Mouse (Mus musculus) limb, embryonic 11.5 days (tissue): ENCODE results near the gene Cacnb4. TPM values are rescaled to one million over a fixed set of nuclear protein-coding genes. Genes with fewer than 3 reads are reported as not detected.

Source experiments
- ATAC-seq: fragments of 200-750 bp; cut with Nextera tagmentation; 2 replicates; pipeline ENCODE4 v1.8.0; 2017; ENCODE audit warnings: low read depth; ENCODE audit not compliant: insufficient number of reproducible peaks, low FRiP score, low TSS enrichment
- DNase-seq: peaks from one replicate; pipeline ENCODE4 v3.0.0-alpha.2; 2015; ENCODE audit warnings: low spot score
- H3K27ac ChIP-seq: fragments of 300-500 bp; sonication (generic); replicated peaks from 2 replicates; pipeline ENCODE4 v1.5.1; 2014; ENCODE audit warnings: low read depth, mild to moderate bottlenecking, low read length
- H3K27me3 ChIP-seq: fragments of 300-500 bp; sonication (generic); 2 replicates; pipeline ENCODE4 v1.6.1; 2014; ENCODE audit warnings: mild to moderate bottlenecking, low read length, mixed read lengths; ENCODE audit not compliant: control insufficient read depth, insufficient read depth
- H3K36me3 ChIP-seq: fragments of 300-500 bp; sonication (generic); 2 replicates; pipeline ENCODE4 v1.6.1; 2014; ENCODE audit warnings: mild to moderate bottlenecking, low read length, moderate library complexity, mixed read lengths; ENCODE audit not compliant: control insufficient read depth, insufficient read depth
- H3K4me1 ChIP-seq: fragments of 300-500 bp; sonication (generic); 2 replicates; pipeline ENCODE4 v1.6.1; 2014; ENCODE audit warnings: low read length, mixed read lengths; ENCODE audit not compliant: control insufficient read depth, insufficient read depth
- H3K4me2 ChIP-seq: fragments of 300-500 bp; sonication (generic); 2 replicates; pipeline ENCODE4 v1.6.1; 2014; ENCODE audit warnings: low read depth, mild to moderate bottlenecking, moderate library complexity; ENCODE audit not compliant: severe bottlenecking
- H3K4me3 ChIP-seq: fragments of 300-500 bp; sonication (generic); 2 replicates; pipeline ENCODE4 v1.5.1; 2014; ENCODE audit warnings: low read depth, low read length
- H3K9ac ChIP-seq: fragments of 300-500 bp; sonication (generic); 2 replicates; pipeline ENCODE4 v1.6.1; 2014; ENCODE audit warnings: mild to moderate bottlenecking, low read length
- H3K9me3 ChIP-seq: fragments of 300-500 bp; sonication (generic); 2 replicates; pipeline ENCODE4 v1.6.1; 2016; ENCODE audit warnings: low read length; ENCODE audit not compliant: control insufficient read depth
- WGBS: fragments of 180-500 bp; shearing (Covaris S2); extraction: QIAGEN DNeasy Blood & Tissue Kit; methylation state at CpG from one replicate; pipeline ENCODE4 v1.1.7; 2014; 5-methylcytosine and 5-hydroxymethylcytosine counted together
- polyA plus RNA-seq: library from polyadenylated mRNA; unstranded; fragments of >200 nt; fragmentation: Nextera tagmentation; extraction: Ambion mirVana; gene quantifications from 2 replicates; pipeline ENCODE4 v1.2.1, GENCODE M21; 2014

The Cacnb4 gene
- polyA plus RNA-seq, 1 experiment from 2014 or later: 0.52 TPM

GRCm38 (mm10) chr2:52455606-52456479 is 220.8 kb downstream of the Cacnb4 start:
- Histone ChIP-seq H3K9me3 (no peaks in the 10 kb centered on the region), H3K27ac (no peak overlapping the region), H3K36me3 (no peaks in the 10 kb centered on the region), H3K4me1 (no peaks in the 10 kb centered on the region), H3K9ac (no peak overlapping the region), H3K4me2 (no peak overlapping the region), H3K27me3 (no peaks in the 10 kb centered on the region), H3K4me3 (no peak overlapping the region)
- DNase-seq: no peak
- no peak for ATAC-seq
- 72% methylated on average over 7 of the region's 7 CpGs for WGBS

GRCm38 (mm10) chr2:52449818-52450217 is 226.8 kb downstream of the Cacnb4 start:
- no peaks in the 10 kb centered on the region for H3K27me3 ChIP-seq
- H3K36me3 ChIP-seq: no peaks in the 10 kb centered on the region
- no peak for ATAC-seq
- no peaks in the 10 kb centered on the region for H3K4me1 ChIP-seq
- no peak overlapping the region for H3K27ac ChIP-seq
- WGBS: 83% methylated on average over 8 of the region's 8 CpGs
- H3K4me2 ChIP-seq: no peak overlapping the region
- no peak overlapping the region for H3K4me3 ChIP-seq
- H3K9me3 ChIP-seq: no peaks in the 10 kb centered on the region
- no peak overlapping the region for H3K9ac ChIP-seq
- DNase-seq: no peak

- Histone ChIP-seq H3K27me3 (no peaks in the 10 kb centered on the region), H3K27ac (no peak overlapping the region), H3K9ac (no peak overlapping the region), H3K9me3 (no peaks in the 10 kb centered on the region), H3K4me3 (no peak overlapping the region), H3K4me2 (no peak overlapping the region), H3K4me1 (no peaks in the 10 kb centered on the region), H3K36me3 (no peaks in the 10 kb centered on the region)
- ATAC-seq: no peak
- no peak for DNase-seq
- 87% methylated on average over 1 of the region's 1 CpGs for WGBS
These were observed 227.7 kb downstream of the Cacnb4 start for GRCm38 (mm10) chr2:52448916-52449315.

- DNase-seq: no peak
- WGBS: 69% methylated on average over 5 of the region's 5 CpGs
These were observed 230.0 kb downstream of the Cacnb4 start for GRCm38 (mm10) chr2:52446648-52447047.

GRCm38 (mm10) chr2:52442125-52442524 is 234.5 kb downstream of the Cacnb4 start:
- Histone ChIP-seq H3K4me3 (no peak overlapping the region), H3K9ac (no peak overlapping the region), H3K9me3 (no peaks in the 10 kb centered on the region), H3K27ac (no peak overlapping the region), H3K4me2 (no peak overlapping the region), H3K36me3 (no peaks in the 10 kb centered on the region), H3K27me3 (no peaks in the 10 kb centered on the region), H3K4me1 (no peaks in the 10 kb centered on the region)
- ATAC-seq: no peak
- 45% methylated on average over 5 of the region's 5 CpGs for WGBS
- DNase-seq: no peak

More at GRCm38 (mm10) chr2:52446648-52447047, 230.0 kb downstream of the Cacnb4 start:
- Histone ChIP-seq H3K4me1 (no peaks in the 10 kb centered on the region), H3K4me3 (no peak overlapping the region), H3K27ac (no peak overlapping the region), H3K4me2 (no peak overlapping the region), H3K36me3 (no peaks in the 10 kb centered on the region), H3K27me3 (no peaks in the 10 kb centered on the region), H3K9ac (no peak overlapping the region), H3K9me3 (no peaks in the 10 kb centered on the region)
- ATAC-seq: no peak

GRCm38 (mm10) chr2:52440420-52441015 is 236.1 kb downstream of the Cacnb4 start:
- no peak overlapping the region for H3K4me3 ChIP-seq
- DNase-seq (no peak), ATAC-seq (no peak)
- no peak overlapping the region for H3K27ac ChIP-seq
- H3K9ac ChIP-seq: no peak overlapping the region
- no peaks in the 10 kb centered on the region for H3K36me3 ChIP-seq
- no peaks in the 10 kb centered on the region for H3K27me3 ChIP-seq
- no peak overlapping the region for H3K4me2 ChIP-seq
- no peaks in the 10 kb centered on the region for H3K4me1 ChIP-seq
- WGBS: 87% methylated on average over 4 of the region's 4 CpGs
- no peaks in the 10 kb centered on the region for H3K9me3 ChIP-seq

- Histone ChIP-seq H3K4me2 (no peak overlapping the region), H3K27me3 (no peaks in the 10 kb centered on the region), H3K9ac (no peak overlapping the region), H3K36me3 (no peaks in the 10 kb centered on the region), H3K4me1 (no peaks in the 10 kb centered on the region), H3K9me3 (no peaks in the 10 kb centered on the region), H3K27ac (no peak overlapping the region), H3K4me3 (no peak overlapping the region)
- DNase-seq (no peak), ATAC-seq (no peak)
- WGBS: 92% methylated on average over 4 of the region's 4 CpGs
These were observed 238.2 kb downstream of the Cacnb4 start for GRCm38 (mm10) chr2:52438437-52438836.

- Histone ChIP-seq H3K4me2 (no peak overlapping the region), H3K9me3 (no peaks in the 10 kb centered on the region), H3K4me1 (no peaks in the 10 kb centered on the region), H3K27ac (no peak overlapping the region), H3K4me3 (no peak overlapping the region), H3K36me3 (no peaks in the 10 kb centered on the region), H3K27me3 (no peaks in the 10 kb centered on the region), H3K9ac (no peak overlapping the region)
- DNase-seq: no peak
- ATAC-seq: no peak
- 72% methylated on average over 6 of the region's 6 CpGs for WGBS
These were observed 238.6 kb downstream of the Cacnb4 start for GRCm38 (mm10) chr2:52438013-52438412.
